Mouse (Mus musculus) ES-Bruce4 (cell line): ENCODE data around the gene Gfra1. TPM values are rescaled to one million over a fixed set of nuclear protein-coding genes. Genes with fewer than 3 reads are reported as not detected.

Experiments
- H3K27ac ChIP-seq: 2 replicates; pipeline ENCODE4 v1.5.1; 2012; ENCODE audit warnings: low read length, inconsistent platforms; ENCODE audit not compliant: insufficient read depth
- H3K27me3 ChIP-seq: 2 replicates; pipeline ENCODE4 v1.6.1; 2012; ENCODE audit warnings: mild to moderate bottlenecking, low read length, inconsistent platforms; ENCODE audit not compliant: control insufficient read depth, poor library complexity, insufficient read depth, severe bottlenecking
- H3K36me3 ChIP-seq: 2 replicates; pipeline ENCODE4 v1.6.1; 2012; ENCODE audit warnings: inconsistent platforms, mild to moderate bottlenecking, low read length, moderate library complexity; ENCODE audit not compliant: control insufficient read depth, poor library complexity, insufficient read depth, severe bottlenecking
- H3K4me1 ChIP-seq: one replicate; pipeline ENCODE4 v1.8.1; 2011; ENCODE audit warnings: low read length; ENCODE audit not compliant: control insufficient read depth, insufficient read depth
- H3K4me3 ChIP-seq: 2 replicates; pipeline ENCODE4 v1.5.1; 2011; ENCODE audit warnings: low read depth, mild to moderate bottlenecking, low read length
- H3K9ac ChIP-seq: 2 replicates; pipeline ENCODE4 v1.6.1; 2012; ENCODE audit warnings: low read depth, mild to moderate bottlenecking, inconsistent platforms; ENCODE audit not compliant: poor library complexity, severe bottlenecking
- H3K9me3 ChIP-seq: replicated peaks from 2 replicates; pipeline ENCODE4 v1.6.1; 2012; ENCODE audit warnings: mild to moderate bottlenecking, low read length, inconsistent platforms; ENCODE audit not compliant: control insufficient read depth, poor library complexity, insufficient read depth, severe bottlenecking
- CTCF ChIP-seq: IDR thresholded peaks from one replicate; pipeline ENCODE4 v1.8.1; 2011; ENCODE audit warnings: low read depth, low read length
- EP300 ChIP-seq: IDR thresholded peaks from 2 replicates; pipeline ENCODE4 v1.6.1; 2011; ENCODE audit warnings: low read depth, low read length; ENCODE audit not compliant: insufficient read depth
- POLR2A ChIP-seq: IDR thresholded peaks from one replicate; pipeline ENCODE4 v1.8.1; 2011; ENCODE audit warnings: low read length; ENCODE audit not compliant: insufficient read depth
- polyA plus RNA-seq: library from polyadenylated mRNA; stranded (reverse); fragments of >200 nt; gene quantifications from 2 replicates; pipeline ENCODE4 v1.2.4, GENCODE M21; 2011; ENCODE audit warnings: low read depth; ENCODE audit not compliant: missing spikeins, insufficient read depth, insufficient read length

The Gfra1 gene
- polyA plus RNA-seq, 1 experiment: 0.58 TPM

DNA sequence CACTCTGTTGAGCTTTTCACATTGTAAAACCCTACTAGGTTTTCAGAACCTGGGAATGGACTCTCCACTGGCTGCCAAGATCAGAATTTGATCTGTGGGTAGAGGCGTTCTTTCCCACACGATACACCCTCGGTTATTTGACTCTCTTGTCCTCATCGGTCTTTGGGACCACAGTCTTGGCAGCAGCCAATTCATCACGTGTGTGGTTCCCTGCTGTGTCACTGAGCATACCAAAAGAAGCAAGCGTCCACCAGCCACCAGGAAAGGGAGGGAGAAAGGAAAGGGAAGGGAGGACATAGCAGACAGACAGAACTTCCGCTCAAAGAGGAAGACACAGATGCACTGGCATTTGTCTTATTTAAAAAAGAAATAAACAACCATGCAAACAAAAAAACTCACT lies 189.1 kb downstream of the Gfra1 start:
- Histone ChIP-seq H3K4me3 (no peak overlapping the region), H3K27me3 (no peaks in the 10 kb centered on the region; the same call in 1 of the 2 replicates), H3K9ac (no peak overlapping the region), H3K4me1 (no peaks in the 10 kb centered on the region), H3K9me3 (no peaks in the 10 kb centered on the region), H3K27ac (no peak overlapping the region), H3K36me3 (no peaks in the 10 kb centered on the region)
- TF ChIP-seq CTCF: no peak
- TF ChIP-seq EP300: no peak
- TF ChIP-seq POLR2A: no peak

DNA sequence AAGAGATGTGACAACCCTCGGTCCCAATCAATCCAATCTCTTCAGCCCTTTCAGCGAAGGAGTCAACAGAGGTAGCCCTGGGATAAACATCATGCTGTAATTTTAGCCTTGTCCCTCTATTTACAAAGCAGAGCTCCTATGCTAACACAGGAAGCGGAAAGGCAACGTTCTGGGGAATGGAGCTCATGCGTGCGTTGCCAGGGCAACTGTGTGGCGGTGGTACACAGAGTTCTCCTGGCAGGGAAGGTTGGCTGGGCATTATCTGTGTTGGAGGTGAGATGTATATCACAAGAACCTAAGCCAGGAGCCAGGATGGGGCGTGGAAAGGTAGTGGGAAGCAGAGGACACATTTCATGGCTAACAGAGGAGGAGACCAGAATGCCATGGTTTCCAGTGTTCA lies 194.8 kb downstream of the Gfra1 start:
- Histone ChIP-seq H3K9ac (no peak overlapping the region), H3K27me3 (no peaks in the 10 kb centered on the region)

DNA sequence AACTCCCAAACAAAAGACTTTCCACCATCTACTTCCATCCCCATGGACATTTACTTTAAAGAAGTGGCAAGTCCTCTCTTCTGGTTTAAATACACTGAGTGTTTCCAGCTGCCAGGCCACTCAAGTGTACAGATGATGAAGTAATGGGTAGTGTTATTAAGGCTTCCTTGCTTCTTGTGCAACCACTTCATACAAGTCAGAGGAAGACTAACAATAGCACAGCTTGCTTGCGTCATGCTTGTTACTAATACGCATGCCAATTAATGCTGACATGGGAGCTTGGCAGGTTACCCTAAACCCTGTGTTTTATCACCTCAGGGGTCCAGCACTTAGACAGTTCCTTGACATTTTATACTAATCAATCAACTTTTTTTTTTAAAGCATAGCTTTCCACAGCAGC lies 196.5 kb downstream of the Gfra1 start:
- no peaks in the 10 kb centered on the region for H3K27me3 ChIP-seq
- TF ChIP-seq EP300: no peak
- TF ChIP-seq POLR2A: no peak
- no peak for TF ChIP-seq CTCF

More for the DNA sequence above, 194.8 kb downstream of the Gfra1 start:
- no peaks in the 10 kb centered on the region for H3K36me3 ChIP-seq
- no peak overlapping the region for H3K4me3 ChIP-seq
- H3K27ac ChIP-seq: no peak overlapping the region
- no peak for TF ChIP-seq POLR2A
- TF ChIP-seq CTCF: no peak
- TF ChIP-seq EP300: no peak
- H3K4me1 ChIP-seq: no peaks in the 10 kb centered on the region
- H3K9me3 ChIP-seq: no peaks in the 10 kb centered on the region

GRCm38 (mm10) chr19:58256485-58256884 lies 199.2 kb downstream of the Gfra1 start:
- no peaks in the 10 kb centered on the region for H3K4me1 ChIP-seq

More for the DNA sequence above, 196.5 kb downstream of the Gfra1 start:
- no peaks in the 10 kb centered on the region for H3K4me1 ChIP-seq
- no peaks in the 10 kb centered on the region for H3K9me3 ChIP-seq
- no peaks in the 10 kb centered on the region for H3K36me3 ChIP-seq
- H3K4me3 ChIP-seq: no peak overlapping the region
- no peak overlapping the region for H3K9ac ChIP-seq
- no peak overlapping the region for H3K27ac ChIP-seq

GRCm38 (mm10) chr19:58255394-58255793 lies 200.3 kb downstream of the Gfra1 start:
- no peaks in the 10 kb centered on the region for H3K9me3 ChIP-seq
- TF ChIP-seq POLR2A (no peak), EP300 (no peak), CTCF (no peak)
- no peak overlapping the region for H3K9ac ChIP-seq
- no peaks in the 10 kb centered on the region for H3K4me1 ChIP-seq
- no peak overlapping the region for H3K4me3 ChIP-seq
- H3K27me3 ChIP-seq: no peaks in the 10 kb centered on the region
- no peaks in the 10 kb centered on the region for H3K36me3 ChIP-seq
- H3K27ac ChIP-seq: no peak overlapping the region

More at GRCm38 (mm10) chr19:58256485-58256884, 199.2 kb downstream of the Gfra1 start:
- no peaks in the 10 kb centered on the region for H3K27me3 ChIP-seq
- no peaks in the 10 kb centered on the region for H3K9me3 ChIP-seq
- H3K36me3 ChIP-seq: no peaks in the 10 kb centered on the region
- H3K4me3 ChIP-seq: no peak overlapping the region
- no peak overlapping the region for H3K27ac ChIP-seq
- H3K9ac ChIP-seq: no peak overlapping the region
- TF ChIP-seq CTCF (no peak), POLR2A (no peak), EP300 (no peak)

GRCm38 (mm10) chr19:58254172-58254571 lies 201.5 kb downstream of the Gfra1 start:
- no peak for TF ChIP-seq CTCF
- no peaks in the 10 kb centered on the region for H3K27me3 ChIP-seq
- no peak overlapping the region for H3K4me3 ChIP-seq
- H3K4me1 ChIP-seq: no peaks in the 10 kb centered on the region
- no peaks in the 10 kb centered on the region for H3K36me3 ChIP-seq
- H3K9me3 ChIP-seq: no peaks in the 10 kb centered on the region
- H3K9ac ChIP-seq: no peak overlapping the region
- no peak overlapping the region for H3K27ac ChIP-seq
